Mouse (Mus musculus): ENCODE measurements around the gene Syk.

The Syk gene

GRCm38 (mm10) chr13:52654081-52654829, 71.3 kb downstream of the Syk start:
- no peak for DNase-seq

GRCm38 (mm10) chr13:52654830-52655308, 71.9 kb downstream of the Syk start:
- DNase-seq: no peak

GRCm38 (mm10) chr13:52657966-52658365, 75.0 kb downstream of the Syk start:
- DNase-seq: no peak

- DNase-seq: peak; percentile 57 to 75
Measured at GRCm38 (mm10) chr13:52658477-52658876, 75.5 kb downstream of the Syk start.

GRCm38 (mm10) chr13:52659171-52659665, 76.2 kb downstream of the Syk start:
- DNase-seq: no peak

- DNase-seq: peak; percentile 16 to 44
Measured at GRCm38 (mm10) chr13:52669889-52670288, 86.9 kb downstream of the Syk start.

- no peak for DNase-seq
Measured at GRCm38 (mm10) chr13:52673272-52673671, 90.3 kb downstream of the Syk start.

GRCm38 (mm10) chr13:52673856-52674255, 90.9 kb downstream of the Syk start:
- DNase-seq: no peak

GRCm38 (mm10) chr13:52674839-52675238, 91.9 kb downstream of the Syk start:
- DNase-seq: no peak

- peak; percentile 12 to 37 for DNase-seq
Measured at GRCm38 (mm10) chr13:52675526-52676294, 92.7 kb downstream of the Syk start.

GRCm38 (mm10) chr13:52676671-52677445, 93.9 kb downstream of the Syk start:
- DNase-seq: no peak

GRCm38 (mm10) chr13:52679906-52680305, 96.9 kb downstream of the Syk start:
- no peak for DNase-seq

GRCm38 (mm10) chr13:52682107-52682506, 99.1 kb downstream of the Syk start:
- DNase-seq: no peak

GRCm38 (mm10) chr13:52690425-52690824, 107.5 kb downstream of the Syk start:
- no peak for DNase-seq

- DNase-seq: no peak
Measured at GRCm38 (mm10) chr13:52692311-52692710, 109.3 kb downstream of the Syk start.

GRCm38 (mm10) chr13:52694857-52695256, 111.9 kb downstream of the Syk start:
- DNase-seq: no peak

Measured in kidney, postnatal 36 days (tissue).